Mouse (Mus musculus) brain, embryonic 14.5 days (tissue): ENCODE measurements around the gene Fkbp5.

Experiments used
- CTCF ChIP-seq: fragments of 200-500 bp; IDR thresholded peaks from 2 replicates; pipeline ENCODE4 v1.5.1; 2012; ENCODE audit warnings: inconsistent platforms, mild to moderate bottlenecking, moderate library complexity, borderline replicate concordance; ENCODE audit not compliant: insufficient read depth, insufficient read length; ENCODE audit errors: extremely low read depth
- POLR2A ChIP-seq: fragments of 200-500 bp; IDR thresholded peaks from 2 replicates; pipeline ENCODE4 v1.6.1; 2012; ENCODE audit warnings: mild to moderate bottlenecking, inconsistent platforms, borderline replicate concordance; ENCODE audit not compliant: poor library complexity, insufficient read depth, insufficient read length, severe bottlenecking; ENCODE audit errors: extremely low read depth

- TF ChIP-seq POLR2A (no peak), CTCF (no peak)
Observed at GRCm38 (mm10) chr17:28465968-28466367, 51.4 kb downstream of the Fkbp5 start.
